Mouse (Mus musculus) layer of hippocampus, postnatal 36 days (tissue): Measurements from ENCODE around the gene Rnf10. TPM values are rescaled to one million over a fixed set of nuclear protein-coding genes. Genes with fewer than 3 reads are reported as not detected.
A peak's percentile ranks its signal among the peaks of the same experiment; 100 is the strongest.

Experiments used
- DNase-seq, 2 experiments: peaks; one replicate each; pipeline ENCODE4 v3.0.0; 2022
- total RNA-seq, 2 experiments: library from RNA; stranded (reverse); gene quantifications; 2 replicates each; pipeline ENCODE4 v1.2.3; 2021

Gene Rnf10
- total RNA-seq, 2 experiments from 2014 or later, result 238 to 245 TPM

DNA sequence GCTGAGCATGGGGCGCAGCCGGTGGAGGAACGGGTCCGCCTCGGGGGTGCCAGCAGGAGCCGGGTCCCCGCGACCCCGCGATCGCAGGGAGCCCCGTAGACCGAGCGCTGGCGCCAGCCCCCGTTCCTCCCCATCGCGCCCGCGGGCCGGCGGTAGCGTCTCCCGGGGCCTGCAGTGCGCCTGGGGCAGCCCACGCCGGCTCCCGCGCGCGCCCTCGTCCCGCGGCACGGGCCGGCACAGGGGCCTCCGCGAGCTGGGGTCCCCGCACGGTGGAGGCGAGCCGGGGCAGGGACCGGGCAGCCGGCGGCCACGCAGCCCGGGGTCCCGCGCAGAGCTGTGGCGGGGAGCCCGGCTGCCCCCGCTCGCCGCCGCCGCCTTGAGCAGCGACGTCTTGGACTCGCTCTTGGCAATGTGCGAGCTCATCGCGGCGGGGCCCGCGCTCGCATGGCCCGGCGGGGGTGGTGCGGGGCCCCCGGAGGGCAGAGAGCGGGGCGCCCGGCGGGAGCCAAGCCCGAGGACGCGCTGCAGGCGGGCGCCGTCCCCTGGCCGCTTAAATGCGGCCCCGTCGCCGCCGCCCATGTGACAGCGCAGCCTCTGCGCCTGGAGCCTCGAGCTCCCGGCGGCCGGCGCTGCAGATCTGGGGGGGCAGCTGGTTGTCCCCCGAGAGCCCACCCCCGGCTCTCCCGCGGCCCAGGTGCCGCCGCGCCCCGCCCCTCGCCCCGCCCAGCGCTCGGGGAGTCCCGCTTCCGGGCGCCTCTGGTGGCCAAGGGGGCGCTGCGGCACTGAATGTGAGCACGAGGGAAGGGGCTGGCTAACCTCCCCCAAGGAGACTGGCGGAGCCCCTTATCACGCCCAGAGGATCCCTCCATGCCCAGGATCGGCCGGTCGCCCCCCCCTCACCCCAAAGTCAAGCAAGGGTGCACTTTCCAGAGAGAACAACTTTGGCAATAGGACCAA lies 78.8 kb downstream of the Rnf10 start, which contains the start of gene Cabp1:
TSS of gene Cabp1 (minus strand) at position 713 of the 957 bp plus-strand sequence.
- peak in 1 of 2 experiments; percentile 54 for DNase-seq

DNA sequence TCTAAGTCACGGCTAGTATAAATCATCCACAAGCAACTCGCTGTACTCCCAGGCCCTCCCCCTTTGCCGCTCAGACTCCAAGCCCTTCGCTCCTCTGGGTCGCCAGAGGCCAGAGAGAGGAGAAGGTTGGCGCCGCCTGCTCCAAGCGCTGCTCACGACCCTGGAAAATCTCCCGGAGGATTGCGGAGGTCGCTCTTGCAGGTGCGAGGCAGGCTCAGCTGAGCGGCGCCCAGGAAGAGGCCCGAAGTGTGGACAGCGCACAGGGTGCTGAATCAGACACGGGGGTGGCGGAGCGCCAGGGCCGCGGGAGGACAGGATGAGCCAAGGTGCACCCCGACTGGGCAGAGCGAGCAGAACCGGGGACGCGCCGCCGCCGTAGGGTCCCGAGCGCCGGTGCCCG lies 79.5 kb downstream of the Rnf10 start:
- peak in 1 of 2 experiments; percentile 31 for DNase-seq

DNA sequence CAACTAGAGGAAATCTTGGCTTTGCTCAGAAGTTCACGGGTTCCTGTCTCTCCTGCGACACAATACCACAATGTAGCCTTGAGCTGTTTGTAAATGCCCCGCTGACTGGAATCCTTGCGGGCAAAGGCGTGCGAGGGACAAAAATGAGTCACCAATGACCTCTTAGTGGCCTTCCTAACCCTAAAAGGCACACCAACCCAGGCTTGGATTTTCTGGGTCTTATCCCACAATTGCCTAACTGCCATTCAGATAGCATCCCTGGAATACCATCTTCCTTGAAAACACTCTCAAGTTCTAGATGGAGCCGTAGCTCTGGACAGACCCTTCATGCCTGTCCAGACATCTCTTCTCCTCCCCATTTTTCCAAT lies 79.9 kb downstream of the Rnf10 start:
- no peak for DNase-seq

DNA sequence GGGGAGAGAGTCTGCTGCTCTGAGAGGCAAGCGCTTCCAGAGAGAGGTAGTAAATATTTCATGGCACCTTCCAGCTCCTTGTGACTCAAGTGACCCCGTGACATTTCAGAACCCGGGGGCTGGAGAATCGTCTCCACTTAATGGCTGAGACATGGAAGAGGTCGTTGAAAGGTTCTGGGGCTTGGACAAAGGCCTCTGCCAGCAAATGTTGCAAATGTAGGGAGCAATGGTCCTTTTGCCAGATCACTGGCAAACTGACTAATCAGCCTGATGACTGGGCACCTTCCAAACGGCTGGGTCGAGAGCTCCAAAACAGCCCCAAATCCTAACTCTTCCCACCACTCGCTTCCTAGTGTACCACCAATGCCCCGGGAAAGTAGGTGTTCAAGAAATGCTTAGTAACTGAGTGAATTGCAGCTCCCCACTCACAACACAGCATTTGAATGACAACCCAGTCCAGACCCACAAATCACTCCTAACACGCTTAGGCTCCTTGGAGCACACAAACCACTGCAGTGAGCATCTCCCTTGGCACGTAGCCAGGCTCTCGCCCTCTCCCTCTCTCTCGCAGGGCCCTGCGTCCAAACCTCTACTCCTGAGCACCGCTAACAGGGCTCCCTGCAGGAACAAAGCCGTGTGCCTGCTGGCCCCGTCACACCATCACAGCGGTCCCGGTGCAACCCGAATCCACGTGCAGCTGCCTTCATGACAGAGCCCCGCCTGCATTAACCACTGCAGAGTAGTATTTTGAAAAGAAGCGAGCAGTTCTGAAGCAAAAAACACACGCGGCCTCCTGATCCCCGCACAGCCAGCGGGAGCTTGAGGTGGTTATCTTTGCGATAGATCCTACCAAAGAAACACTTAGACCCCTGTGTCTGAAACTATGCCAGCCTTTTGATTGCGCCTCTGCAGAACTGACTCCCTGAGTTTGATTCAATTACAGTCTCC lies 80.5 kb downstream of the Rnf10 start:
- no peak for DNase-seq

Other genes starting within 250 kb of the Rnf10 start
- not detected for gene Gm10401, start 174.6 kb downstream of the Rnf10 start, total RNA-seq
- 10 to 100 TPM in 1 of 2 experiments, 1 to 10 TPM in 1; 8.8 to 10.3 TPM for gene Acads, start 153.6 kb downstream of the Rnf10 start, total RNA-seq
- 10 to 100 TPM; 31.5 TPM for gene Unc119b, start 137.9 kb downstream of the Rnf10 start, total RNA-seq
- 10 to 100 TPM; 92.7 to 96.4 TPM for gene Mlec, start 114.7 kb downstream of the Rnf10 start, total RNA-seq
- 100 to 1,000 TPM; 122 to 139 TPM for gene Cabp1, start 78.5 kb downstream of the Rnf10 start, total RNA-seq
- gene Pop5, start 37.1 kb downstream of the Rnf10 start, total RNA-seq, result 100 to 1,000 TPM; 117 to 122 TPM
- gene Coq5, start 6.8 kb upstream of the Rnf10 start, total RNA-seq, result 10 to 100 TPM; 38.0 to 40.0 TPM
- 100 to 1,000 TPM; 813 to 849 TPM for gene Dynll1, start 28.1 kb upstream of the Rnf10 start, total RNA-seq
- 10 to 100 TPM; 85.8 to 88.9 TPM for gene Srsf9, start 54.3 kb upstream of the Rnf10 start, total RNA-seq
- gene Gatc, start 68.3 kb upstream of the Rnf10 start, total RNA-seq, result 10 to 100 TPM; 20.9 to 22.0 TPM
- 10 to 100 TPM; 24.8 to 29.2 TPM for gene Triap1, start 68.3 kb upstream of the Rnf10 start, total RNA-seq
- 100 to 1,000 TPM; 708 to 783 TPM for gene Cox6a1, start 76.1 kb upstream of the Rnf10 start, total RNA-seq
- gene Msi1, start 156.7 kb upstream of the Rnf10 start, total RNA-seq, result 10 to 100 TPM; 52.1 to 53.0 TPM
- gene Pla2g1b, start 193.4 kb upstream of the Rnf10 start, total RNA-seq, result not detected
- gene Sirt4, start 211.8 kb upstream of the Rnf10 start, total RNA-seq, result 10 to 100 TPM; 46.4 to 50.7 TPM
- gene Pxn, start 233.8 kb upstream of the Rnf10 start, total RNA-seq, result 10 to 100 TPM; 39.8 to 46.1 TPM